Mouse (Mus musculus) mature B cell (primary cell): ENCODE results near the gene Mst1.

Experiments
- in situ Hi-C: fragments of 300-500 bp; cut with MboI; formaldehyde crosslinking; loops from 2 replicates; pipeline ENCODE4 v1.14.3; 2019

Mst1 gene

GRCm38 (mm10) chr9:108056361-108057261, 23.6 kb upstream of the Mst1 start:
- in situ Hi-C loops = no loop called here

DNA sequence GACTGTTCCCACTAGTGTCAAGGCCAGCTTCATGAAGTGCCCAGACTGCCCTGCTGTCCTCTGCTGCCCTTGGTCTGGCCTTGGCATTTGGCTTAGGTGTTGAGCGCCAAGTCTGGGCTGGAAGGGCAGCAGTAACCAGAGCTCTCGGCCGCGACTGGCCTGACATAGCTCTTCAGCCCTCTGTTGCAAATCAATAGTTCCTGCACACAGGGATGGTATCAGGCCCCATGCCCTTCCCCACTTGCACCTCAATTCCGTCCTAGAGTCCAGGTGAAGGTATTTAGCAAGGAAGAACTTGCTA, 23.0 kb upstream of the Mst1 start:
- in situ Hi-C loops = no loop called here

GRCm38 (mm10) chr9:108058291-108058690, 21.9 kb upstream of the Mst1 start:
- in situ Hi-C loops = no loop called here

- in situ Hi-C loops = no loop called here
Measured at GRCm38 (mm10) chr9:108062142-108062541, 18.1 kb upstream of the Mst1 start.

DNA sequence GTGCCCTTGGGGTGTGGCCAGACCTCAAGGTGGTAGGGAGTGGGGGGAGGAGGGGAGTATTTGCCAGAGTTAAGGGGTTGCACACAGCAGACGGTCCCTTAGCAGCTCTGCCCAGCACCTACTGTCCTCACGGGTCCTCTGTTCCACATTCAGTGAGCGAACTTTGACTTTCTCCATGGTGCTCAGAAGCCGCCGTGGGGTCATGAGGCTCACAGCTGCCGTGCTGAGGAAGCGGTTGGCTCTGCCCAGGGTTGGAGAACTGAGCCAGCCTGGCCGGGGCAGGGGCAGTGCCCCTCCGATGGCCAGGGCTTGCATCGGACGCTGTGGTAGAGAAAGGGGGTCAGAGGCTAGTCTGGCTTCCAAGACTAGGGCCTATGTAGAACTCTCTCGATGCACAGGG, 16.9 kb upstream of the Mst1 start:
- in situ Hi-C loops = no loop called here

DNA sequence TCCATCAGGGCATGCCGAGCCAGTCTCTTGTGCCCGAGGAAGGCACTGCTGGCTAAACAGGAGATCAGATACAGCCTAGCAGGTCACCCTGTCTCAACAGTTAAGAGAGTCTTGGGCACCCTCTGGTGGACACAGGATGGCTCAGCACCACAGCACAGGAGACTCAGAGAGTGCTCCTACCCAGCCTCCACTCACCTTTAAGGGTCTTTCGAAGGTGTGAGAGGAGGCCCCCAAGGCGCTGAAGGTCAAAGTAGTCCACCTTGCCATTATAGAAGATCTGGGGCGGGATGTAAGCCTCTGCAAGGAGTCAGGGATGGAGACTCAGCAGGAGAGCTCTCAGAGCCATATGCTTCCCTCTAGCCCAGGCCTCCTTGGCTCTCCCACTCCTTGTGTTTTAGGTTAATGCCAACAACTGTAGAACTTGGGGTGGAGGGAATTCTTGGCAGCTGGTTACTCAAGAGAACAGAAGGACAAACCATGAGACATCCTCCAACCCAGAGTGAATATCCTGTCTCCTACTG, 14.7 kb upstream of the Mst1 start:
- in situ Hi-C loops = no loop called here

DNA sequence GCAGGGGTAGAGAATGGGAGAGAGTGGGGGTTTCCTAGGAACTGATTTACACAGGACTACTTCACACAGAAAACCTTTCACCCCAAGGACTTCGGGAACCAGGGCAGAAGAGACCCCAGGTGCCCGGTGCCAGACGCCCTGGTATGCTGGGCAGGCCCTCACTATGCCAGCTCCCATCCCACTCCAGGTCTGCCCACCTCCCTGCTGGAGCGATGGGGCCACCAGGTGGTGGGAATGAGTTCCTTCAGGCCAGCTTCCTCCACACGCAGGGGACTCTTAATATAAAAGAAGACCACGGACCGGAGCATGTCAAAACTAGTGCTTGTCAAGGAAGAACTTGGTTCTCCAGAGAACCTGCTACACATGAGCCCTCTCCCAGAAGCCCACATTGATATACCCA, 13.0 kb upstream of the Mst1 start:
- in situ Hi-C loops = no loop called here

DNA sequence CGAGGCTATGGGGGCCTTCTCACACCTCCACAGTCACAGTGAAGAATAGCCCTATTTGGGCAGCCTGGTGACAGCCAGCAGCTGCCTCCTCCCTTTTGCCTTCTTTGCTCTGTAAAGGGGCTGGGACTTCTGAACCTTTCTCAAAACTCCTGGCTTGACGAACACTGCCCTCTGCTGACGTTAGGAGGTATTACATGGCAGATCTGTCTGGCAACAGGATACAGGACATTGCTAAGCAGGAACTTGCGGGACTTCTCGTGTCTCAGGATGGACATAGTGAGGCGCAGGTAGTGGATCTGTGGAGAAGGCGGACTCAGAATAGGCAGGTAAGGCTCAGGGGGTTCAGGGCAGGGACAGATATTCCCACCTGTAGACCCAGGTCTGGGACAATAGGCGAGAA, 12.3 kb upstream of the Mst1 start:
- in situ Hi-C loops = no loop called here

DNA sequence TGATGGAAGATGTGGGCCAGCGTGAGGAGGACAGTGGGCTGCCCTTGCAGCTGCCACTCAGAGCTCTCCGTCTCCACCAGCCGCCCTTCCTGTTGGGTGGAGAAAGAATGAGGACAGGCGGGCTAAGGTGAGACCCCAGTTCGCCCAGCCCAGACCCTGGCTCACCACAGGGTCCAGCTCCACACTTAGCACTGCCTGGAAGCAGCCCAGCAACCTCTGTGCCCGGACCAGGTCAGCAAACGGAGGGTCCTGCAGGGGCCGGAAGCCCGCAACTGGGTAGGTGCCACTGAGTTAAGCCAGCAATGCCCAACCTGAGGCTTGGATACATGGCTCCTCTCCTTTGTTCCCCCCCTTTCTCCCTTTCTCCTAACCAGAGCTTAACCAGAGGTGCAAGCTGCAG, 11.2 kb upstream of the Mst1 start:
- in situ Hi-C loops = no loop called here

GRCm38 (mm10) chr9:108069529-108069928, 10.7 kb upstream of the Mst1 start:
- in situ Hi-C loops = no loop called here

DNA sequence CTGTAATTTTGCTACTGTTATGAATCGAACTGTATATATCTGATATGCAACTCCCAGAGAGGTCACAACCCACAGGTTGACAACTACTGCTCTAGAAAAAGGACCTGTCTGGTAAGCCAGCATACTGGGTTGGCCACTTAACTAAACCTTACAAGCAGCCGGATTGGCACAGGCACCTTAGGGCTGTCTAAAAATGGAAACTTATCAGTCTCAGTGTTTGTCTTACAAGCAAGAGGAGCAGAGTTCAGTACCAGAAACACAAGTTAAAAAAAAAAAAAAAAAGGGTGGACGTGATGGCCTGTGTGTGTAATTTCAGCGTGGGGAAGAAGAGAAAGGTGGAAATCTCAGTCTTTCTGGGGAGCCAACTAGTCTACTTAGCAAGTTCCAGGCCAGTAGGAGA, 8.4 kb upstream of the Mst1 start:
- in situ Hi-C loops = no loop called here

GRCm38 (mm10) chr9:108072481-108072924, 7.7 kb upstream of the Mst1 start:
- in situ Hi-C loops = no loop called here

- in situ Hi-C loops = no loop called here
Measured at GRCm38 (mm10) chr9:108073141-108073930, 6.9 kb upstream of the Mst1 start.

DNA sequence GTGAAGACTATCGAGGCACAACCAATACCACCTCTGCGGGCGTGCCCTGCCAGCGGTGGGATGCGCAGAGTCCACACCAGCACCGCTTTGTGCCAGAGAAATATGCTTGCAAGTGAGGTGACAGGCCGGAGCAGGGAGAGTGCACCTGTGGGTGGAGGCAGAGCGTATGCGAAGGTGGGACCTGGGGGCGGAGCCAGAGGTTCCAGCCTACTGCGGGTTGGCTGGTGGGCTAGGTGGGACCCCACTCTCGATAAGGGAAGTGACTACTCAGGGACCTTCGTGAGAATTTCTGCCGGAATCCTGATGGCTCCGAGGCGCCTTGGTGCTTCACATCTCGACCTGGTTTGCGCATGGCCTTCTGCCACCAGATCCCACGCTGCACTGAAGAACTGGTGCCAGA, 2.3 kb downstream of the Mst1 start:
- in situ Hi-C loops = no loop called here

GRCm38 (mm10) chr9:108082988-108083431, 2.8 kb downstream of the Mst1 start, which contains the start of gene Rnf123:
Gene Rnf123, minus strand, starts transcription at chr9:108083346.
- in situ Hi-C loops = no loop called here

GRCm38 (mm10) chr9:108083561-108083960, 3.3 kb downstream of the Mst1 start:
- in situ Hi-C loops = no loop called here

DNA sequence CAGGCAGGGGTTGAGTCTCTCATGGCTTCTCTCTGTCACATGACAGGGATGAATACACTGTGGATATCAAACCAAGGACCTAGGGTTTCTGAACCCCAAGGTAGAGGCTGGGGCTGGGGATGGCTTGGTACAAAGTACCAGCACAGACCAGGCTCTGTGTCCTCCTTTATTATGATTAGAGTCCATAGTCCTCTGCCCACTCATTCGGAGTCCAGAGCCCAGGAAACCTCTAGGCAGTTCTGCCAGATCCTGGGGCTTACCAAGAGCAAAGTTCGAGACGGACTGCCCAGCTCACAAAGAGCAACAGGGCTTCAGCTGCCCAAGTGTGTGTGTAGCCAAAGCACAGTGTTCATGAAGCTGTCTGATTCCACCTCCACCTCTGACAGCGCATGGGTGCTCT, 5.0 kb downstream of the Mst1 start:
- in situ Hi-C loops = no loop called here

DNA sequence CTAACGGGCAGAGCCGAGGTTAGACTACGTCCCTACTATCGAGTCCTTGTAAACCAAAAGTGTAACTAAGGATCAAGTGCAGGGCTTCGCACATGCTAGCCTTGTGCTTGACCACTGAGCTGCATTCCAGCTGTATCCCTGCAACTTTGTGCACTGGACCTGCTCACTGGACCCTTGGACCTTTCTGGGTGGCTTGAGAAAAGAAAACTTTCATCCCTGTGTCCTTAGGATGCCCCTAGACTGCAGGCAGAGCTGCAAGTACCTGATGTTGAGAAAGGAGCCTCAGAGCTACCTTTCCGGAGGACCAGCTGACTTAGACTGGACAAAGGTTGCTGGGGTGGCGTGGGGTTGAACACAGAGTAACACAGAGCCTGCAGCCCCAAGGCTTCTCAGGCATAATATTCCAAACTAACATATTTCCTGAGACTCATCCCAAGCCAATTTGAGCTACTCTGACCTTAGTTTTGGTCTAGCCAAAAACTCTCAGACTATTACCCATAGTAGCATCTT, 10.4 kb downstream of the Mst1 start:
- in situ Hi-C loops = no loop called here

DNA sequence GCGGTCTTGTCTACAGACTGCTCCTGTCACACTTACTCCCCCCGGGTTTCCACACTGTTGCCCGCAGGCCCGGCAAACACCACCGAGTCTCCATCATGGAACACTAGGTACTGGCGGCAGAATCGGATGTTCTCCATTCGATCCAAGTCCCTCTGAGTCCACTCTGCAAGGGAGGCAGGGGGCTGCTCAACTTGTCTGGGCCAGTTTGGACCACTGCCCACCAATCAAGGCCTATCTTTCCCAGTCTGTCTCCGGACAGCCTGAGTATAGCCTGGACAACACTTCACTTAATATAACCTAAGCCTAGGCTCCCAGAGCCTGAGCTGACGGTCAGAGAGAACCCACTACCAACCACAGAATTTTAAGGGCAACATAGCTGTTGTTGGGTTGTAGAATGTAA, 13.3 kb downstream of the Mst1 start:
- in situ Hi-C loops = no loop called here

DNA sequence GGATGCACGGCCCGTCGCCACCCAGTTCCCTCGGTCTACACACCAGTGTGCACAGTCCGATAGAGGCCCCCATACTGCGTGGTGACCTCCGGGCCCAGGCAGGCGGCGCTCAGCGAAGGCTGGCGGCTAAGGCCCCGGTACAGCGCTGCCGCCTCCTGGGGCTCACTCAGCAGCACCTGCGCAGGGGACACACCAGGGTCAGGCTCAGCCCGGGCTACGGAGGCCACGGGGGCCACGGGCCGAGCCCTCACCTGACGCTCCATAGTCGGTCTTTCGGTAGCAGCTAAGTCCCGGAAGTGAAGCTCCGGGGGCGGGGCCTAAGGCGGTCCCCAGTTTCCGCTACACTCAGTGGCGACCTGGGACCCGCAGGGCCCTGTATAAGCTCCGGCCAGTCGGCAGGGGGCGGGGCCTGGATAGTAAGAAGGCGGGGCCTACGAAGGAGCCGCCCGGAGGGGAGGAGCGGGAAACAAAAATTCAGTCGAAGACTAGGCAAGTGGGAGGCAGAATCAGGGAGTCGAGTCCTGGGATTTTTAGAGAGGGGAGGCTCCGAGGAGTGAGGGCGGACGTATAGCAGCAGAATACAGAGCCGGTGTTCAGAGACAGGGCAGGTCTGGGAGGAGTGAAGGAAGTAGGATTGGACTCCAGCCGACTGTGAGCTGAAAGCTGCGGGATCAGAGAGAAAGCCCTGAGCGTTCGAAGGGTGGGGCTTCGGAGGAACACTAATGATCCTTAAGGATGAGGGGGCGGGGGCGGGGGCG, 14.1 kb downstream of the Mst1 start, which contains the start of gene Apeh:
Apeh (minus strand) TSS at position 423 of the 758 bp plus-strand sequence.
- in situ Hi-C loops = no loop called here

GRCm38 (mm10) chr9:108094998-108095411, 14.8 kb downstream of the Mst1 start:
- in situ Hi-C loops = no loop called here

DNA sequence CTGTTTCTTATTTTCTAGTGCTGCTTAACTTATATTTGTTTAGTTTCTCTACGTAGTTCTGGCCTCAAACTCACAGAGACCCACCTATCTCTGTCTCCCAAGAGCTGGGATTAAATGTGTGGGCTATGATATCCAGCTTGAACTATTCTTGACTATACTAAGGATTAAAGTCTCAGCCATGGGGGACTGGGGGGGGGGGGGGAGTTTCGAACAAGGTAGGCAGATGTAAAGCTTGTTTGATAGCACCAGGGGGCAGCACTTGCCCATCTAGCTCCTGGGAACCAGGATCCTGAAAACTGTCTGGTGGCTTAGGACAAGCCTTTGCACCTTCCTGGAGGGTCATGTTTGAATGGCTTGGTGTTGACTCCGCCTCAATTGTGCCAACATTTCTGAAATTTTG, 15.3 kb downstream of the Mst1 start:
- in situ Hi-C loops = no loop called here
